Mouse (Mus musculus) cerebellum, adult 18-20 months (tissue): Measurements from ENCODE around the gene Msln.

Experiments used
- DNase-seq, 2 experiments: peaks; one replicate each; pipeline ENCODE4 v3.0.0; 2021

Gene Msln

DNA sequence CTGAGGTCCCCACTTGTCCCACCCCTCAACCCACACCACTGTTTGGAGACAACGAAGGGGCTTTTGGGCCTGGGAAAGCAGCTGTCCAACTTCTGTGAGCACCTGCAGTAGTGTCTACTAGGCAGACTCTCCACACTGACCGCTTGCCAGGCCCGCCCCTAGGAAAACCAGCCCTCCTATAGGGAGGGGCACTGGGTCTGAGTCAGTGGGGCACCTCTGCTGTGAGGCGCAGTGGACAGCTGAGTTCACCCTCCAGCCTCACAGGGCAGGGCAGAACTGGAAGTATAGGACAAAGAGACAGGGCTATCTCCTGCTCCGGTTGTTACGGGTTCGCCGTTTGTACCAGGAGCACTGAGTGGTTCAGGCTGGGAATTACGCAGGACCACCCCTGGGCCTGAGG lies at the start of gene Msln:
Gene Msln, minus strand, starts transcription at position 138 of the 400 bp plus-strand sequence.
- no peak for DNase-seq

DNA sequence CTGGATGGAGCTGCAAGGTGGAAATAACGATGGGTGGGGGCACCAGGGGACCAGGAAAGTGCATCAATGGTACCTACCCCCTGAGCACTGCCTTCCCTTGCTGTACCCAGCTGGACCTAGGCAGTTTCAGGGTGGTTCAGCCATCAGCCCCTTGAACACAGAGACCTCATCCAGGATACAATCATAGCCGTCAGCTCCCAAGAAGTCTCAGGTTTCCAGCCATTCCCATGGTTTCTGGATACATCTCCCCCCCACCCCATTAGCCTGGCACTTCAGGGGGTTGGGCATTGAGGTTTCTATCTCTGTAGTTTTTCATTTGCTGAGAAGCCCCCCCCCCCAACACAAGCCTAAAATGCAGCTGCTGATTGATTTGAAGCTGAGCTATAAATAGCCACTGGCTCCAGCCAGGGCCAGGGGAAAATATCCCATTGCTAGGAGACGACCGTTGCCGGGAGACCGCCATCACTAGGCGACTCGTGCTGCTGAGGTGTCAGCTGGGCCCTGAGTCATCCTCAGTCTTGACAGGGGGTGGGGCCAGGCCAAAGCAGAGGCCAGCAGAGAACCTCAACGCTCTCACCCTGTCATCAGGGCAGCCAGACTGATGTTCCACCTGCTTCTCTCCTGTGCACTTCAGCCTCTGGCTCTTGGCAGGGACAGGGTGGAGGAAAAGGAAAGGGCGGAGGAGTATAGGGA lies 48.8 kb upstream of the Msln start:
- DNase-seq = peak in 1 of 2 experiments; percentile 33

DNA sequence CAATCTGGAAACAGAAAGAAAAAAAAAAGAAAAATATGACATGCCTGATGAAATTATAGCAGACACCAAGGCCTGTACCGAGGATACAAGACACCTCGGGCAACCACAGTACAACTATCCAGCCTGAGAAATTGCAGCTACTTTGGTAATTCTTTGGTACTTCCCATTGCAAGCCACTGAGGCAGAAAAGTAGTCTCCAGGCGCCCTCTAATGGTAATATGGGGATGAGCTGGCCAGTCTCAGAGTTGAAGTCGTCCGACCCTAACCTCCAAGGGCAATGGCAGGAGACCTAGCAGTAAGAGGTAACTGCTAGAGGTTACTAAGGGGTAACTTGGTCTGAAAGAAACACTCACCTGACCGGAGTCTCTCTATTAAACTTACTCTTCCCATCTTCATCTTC lies 46.9 kb upstream of the Msln start:
- DNase-seq = peak; percentile 74 to 75

- DNase-seq = peak; percentile 73 to 81
Observed at GRCm38 (mm10) chr17:25796951-25797369, 42.8 kb upstream of the Msln start, which contains the start of gene Metrn. TSS of gene Metrn (minus strand) at chr17:25797136.

GRCm38 (mm10) chr17:25796211-25796771 lies 42.1 kb upstream of the Msln start:
- DNase-seq = peak in 1 of 2 experiments; percentile 45

GRCm38 (mm10) chr17:25795609-25796092 lies 41.5 kb upstream of the Msln start, which contains the start of gene AC134908.4:
TSS of gene AC134908.4 (minus strand) at chr17:25795659.
- peak; percentile 37 to 53 for DNase-seq

DNA sequence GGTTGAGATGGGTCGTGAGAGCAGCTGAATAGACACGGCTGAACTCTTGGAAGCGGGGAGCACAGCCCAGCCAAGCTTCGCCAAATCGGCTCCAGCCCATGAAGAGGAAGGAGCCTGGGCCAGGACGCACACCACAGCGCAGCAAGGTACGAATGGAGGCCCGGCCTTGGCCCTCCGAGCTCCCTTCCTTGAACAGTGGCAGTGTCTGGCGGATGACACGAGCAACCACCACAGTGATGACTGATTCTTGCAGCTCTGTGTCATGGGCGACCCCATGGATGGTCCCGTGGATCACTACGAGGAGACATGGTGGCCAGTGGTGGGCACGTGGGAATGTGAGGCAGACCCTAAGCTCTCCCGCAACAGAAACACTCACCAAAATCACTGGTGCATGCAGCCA lies 40.8 kb upstream of the Msln start:
- DNase-seq = no peak

DNA sequence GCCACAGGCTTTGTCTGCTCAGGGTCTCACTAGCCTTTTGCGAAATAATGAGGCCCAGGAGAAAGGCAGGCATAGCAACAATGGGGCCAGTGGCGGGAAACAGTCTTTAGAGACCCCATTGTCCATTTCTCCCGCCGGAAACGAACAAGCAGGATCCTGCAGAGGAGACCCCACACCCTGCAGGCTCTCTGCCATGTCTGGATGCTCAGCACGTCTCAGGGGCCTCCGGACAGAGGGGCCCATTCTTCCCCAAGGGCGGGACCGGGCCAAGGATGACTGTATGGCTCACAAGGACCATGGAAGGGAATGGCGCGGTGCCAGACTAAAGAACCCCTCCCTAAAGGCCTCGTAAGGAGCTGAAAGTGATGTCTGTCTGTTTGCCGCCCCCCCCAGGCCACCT lies 40.0 kb upstream of the Msln start:
- DNase-seq = peak; percentile 22 to 27

GRCm38 (mm10) chr17:25792615-25793014 lies 38.4 kb upstream of the Msln start, which contains the start of gene Fam173a:
TSS of gene Fam173a (minus strand) at chr17:25792901.
- peak in 1 of 2 experiments; percentile 62 for DNase-seq

- DNase-seq = peak; percentile 79 to 90
Observed at GRCm38 (mm10) chr17:25791843-25792527, 37.8 kb upstream of the Msln start.

- DNase-seq = peak in 1 of 2 experiments; percentile 28
Observed at GRCm38 (mm10) chr17:25791320-25791842, 37.2 kb upstream of the Msln start.

- DNase-seq = peak in 1 of 2 experiments; percentile 12
Observed at GRCm38 (mm10) chr17:25786781-25787504, 32.8 kb upstream of the Msln start.

GRCm38 (mm10) chr17:25786280-25786679 lies 32.1 kb upstream of the Msln start, which contains the start of gene Ccdc78:
TSS of gene Ccdc78 (plus strand) at chr17:25786580.
- DNase-seq = peak in 1 of 2 experiments; percentile 11

DNA sequence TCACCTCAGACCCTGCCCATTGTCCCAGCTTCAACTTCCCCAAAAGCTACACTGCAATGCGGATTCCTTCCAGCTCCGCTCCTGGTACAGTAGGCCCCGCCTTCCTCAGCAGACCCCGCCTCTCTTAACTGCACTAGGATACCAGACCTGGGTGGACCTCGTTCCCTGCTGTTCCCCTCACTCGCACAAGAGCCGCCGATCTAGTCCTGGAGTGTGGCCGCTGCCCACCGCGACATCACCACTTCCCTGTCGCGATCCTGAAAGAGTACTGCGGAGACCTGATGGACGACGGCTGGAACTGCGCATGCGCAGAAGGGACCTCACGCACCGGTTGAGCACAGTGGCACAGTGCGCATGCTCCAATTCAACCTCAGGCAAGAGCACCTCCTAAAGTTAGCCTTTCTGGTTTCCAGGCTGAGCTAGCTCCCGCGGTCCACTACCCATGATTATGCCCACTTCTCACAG lies 31.1 kb upstream of the Msln start, which contains the start of gene Haghl:
Gene Haghl, minus strand, starts transcription at position 393 of the 465 bp plus-strand sequence.
- peak; percentile 96 to 99 for DNase-seq

DNA sequence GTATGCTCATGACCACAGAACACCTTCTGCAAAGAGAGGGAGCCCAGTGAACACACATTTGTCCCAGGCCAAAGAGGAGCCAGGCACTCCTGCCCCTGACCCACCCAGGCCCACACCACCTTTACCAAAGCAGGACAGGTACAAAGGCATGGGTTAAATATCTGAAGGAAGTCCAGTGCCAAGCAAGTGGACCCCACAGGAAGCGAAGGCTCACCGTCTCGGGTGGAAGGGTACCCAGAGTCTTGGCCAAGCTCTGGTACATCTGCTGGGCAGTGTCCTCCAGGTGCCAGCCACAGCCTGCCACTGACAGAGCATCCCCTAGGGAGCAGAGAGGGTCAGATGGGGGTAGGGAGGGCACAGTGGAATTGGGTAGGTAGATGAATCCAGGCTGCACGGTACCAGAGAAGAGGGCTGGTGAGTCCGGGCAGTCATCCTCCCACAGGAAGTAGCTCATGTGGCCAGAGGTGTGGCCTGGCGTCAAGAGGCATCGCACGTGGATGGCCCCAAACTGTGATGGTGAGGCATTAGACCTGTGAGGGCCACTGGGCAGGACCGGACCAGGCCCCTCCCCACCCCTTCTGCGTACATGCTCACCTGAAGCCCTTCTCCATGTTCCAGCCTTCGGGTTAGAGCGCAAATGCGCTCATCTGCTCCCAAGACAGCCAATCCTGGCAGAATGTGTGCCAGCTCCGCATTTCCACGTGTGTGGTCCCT lies 29.8 kb upstream of the Msln start:
- no peak for DNase-seq

DNA sequence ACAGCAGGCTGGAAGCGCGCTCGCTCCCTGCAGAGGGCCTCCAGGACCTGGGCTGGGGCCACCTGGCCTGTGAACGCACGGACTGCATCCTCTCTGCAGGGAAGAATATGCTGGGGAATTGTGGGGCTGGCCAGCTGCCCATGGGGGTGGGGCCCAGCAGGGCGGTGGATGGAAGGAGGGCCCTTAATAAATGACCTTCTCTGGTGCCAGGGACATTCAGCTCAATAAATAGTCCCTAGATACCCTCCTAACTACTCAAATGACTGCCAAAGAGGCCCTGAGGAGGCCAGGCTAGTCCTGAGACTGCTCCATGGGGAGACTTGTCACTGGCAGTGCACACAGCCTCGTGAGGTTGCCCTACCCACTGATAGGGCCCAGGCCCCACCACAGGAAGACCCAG lies 28.9 kb upstream of the Msln start:
- DNase-seq = peak; percentile 57 to 69

- DNase-seq = no peak
Observed at GRCm38 (mm10) chr17:25781339-25781738, 27.2 kb upstream of the Msln start.

GRCm38 (mm10) chr17:25777948-25778347 lies 23.8 kb upstream of the Msln start:
- DNase-seq = no peak

GRCm38 (mm10) chr17:25775318-25776062 lies 21.3 kb upstream of the Msln start:
- no peak for DNase-seq

DNA sequence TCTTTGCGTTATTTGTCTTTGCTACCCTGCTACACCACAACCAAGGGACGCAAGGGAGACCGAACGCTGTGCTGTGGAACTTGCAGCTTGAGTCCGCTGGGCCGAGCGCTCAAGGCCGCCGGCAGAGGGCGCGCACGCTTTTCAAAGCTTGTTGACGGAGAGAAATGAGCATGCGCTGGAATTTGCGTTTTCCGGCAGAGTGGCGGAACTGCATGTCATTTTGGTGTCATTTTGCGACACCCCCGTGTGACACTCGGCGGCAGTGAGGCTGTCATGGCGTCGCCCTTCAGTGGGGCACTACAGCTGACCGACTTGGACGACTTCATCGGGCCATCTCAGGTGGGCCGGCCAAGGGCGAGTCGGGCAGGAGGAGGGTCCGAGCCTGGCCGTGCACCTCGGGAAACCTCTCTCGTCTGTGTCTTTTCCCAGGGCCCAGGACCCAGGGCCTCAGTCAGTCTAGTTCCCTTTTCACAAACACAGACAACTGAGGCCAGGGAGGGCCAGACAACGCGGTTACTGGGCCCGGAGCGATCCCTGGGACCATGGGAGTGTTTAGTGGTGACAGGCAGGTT lies 19.5 kb upstream of the Msln start, which contains the start of gene Narfl:
Gene Narfl, plus strand, starts transcription at position 228 of the 572 bp plus-strand sequence.
- DNase-seq = peak; percentile 97 to 99
